Mouse (Mus musculus) liver, embryonic 14.5 days (tissue): ENCODE measurements around the gene Zdhhc23.

Experiments used
- CTCF ChIP-seq: IDR thresholded peaks from 2 replicates; pipeline ENCODE4 v1.5.1; 2016; ENCODE audit warnings: antibody characterized with exemption, low read depth, control low read depth
- EP300 ChIP-seq: IDR thresholded peaks from 2 replicates; pipeline ENCODE4 v1.6.1; 2016; ENCODE audit warnings: antibody characterized with exemption, low read depth

DNA sequence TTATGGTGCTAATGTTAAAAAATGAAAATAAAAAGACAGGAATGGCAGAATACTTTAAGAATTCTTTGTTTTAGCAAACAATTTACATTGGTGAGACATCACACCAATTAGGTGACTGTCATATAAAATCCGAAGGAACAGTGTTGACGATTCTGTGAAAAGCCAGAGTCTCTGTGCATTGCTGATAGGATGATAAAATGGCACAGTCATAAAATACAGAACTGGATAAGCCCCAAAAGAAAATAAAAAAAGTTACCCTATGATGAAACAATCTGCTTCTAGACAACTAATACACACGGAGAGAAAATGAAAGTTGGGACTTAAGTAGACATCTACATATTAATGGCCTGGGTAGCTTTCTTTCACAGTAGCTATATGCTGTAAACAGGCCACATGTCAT lies 15.0 kb upstream of the Zdhhc23 start:
- no peak for TF ChIP-seq CTCF
- no peak for TF ChIP-seq EP300
